Mouse (Mus musculus) hindbrain, embryonic 14.5 days (tissue): ENCODE measurements around the gene Slc19a1. TPM values are rescaled to one million over a fixed set of nuclear protein-coding genes. Genes with fewer than 3 reads are reported as not detected.

ENCODE experiments used
- ATAC-seq: fragments of 200-750 bp; cut with Nextera tagmentation; 2 replicates; pipeline ENCODE4 v1.8.0; 2017; ENCODE audit warnings: moderate number of reproducible peaks, mild to moderate bottlenecking, moderate TSS enrichment, moderate library complexity; ENCODE audit not compliant: low FRiP score
- DNase-seq: peaks from one replicate; pipeline ENCODE4 v3.0.0-alpha.2; 2015; ENCODE audit warnings: low spot score
- H3K27ac ChIP-seq: fragments of 300-500 bp; sonication (generic); 2 replicates; pipeline ENCODE4 v1.5.1; 2014; ENCODE audit warnings: mild to moderate bottlenecking, moderate library complexity
- H3K27me3 ChIP-seq: fragments of 300-500 bp; sonication (generic); 2 replicates; pipeline ENCODE4 v1.6.1; 2014; ENCODE audit warnings: mild to moderate bottlenecking, low read length, mixed read lengths; ENCODE audit not compliant: control insufficient read depth, insufficient read depth
- H3K36me3 ChIP-seq: fragments of 300-500 bp; sonication (generic); replicated peaks from 2 replicates; pipeline ENCODE4 v1.6.1; 2014; ENCODE audit not compliant: control insufficient read depth, insufficient read depth
- H3K4me1 ChIP-seq: fragments of 300-500 bp; sonication (generic); replicated peaks from 2 replicates; pipeline ENCODE4 v1.6.1; 2014; ENCODE audit warnings: antibody characterized with exemption, low read length, mixed read lengths; ENCODE audit not compliant: control insufficient read depth, insufficient read depth
- H3K4me2 ChIP-seq: fragments of 300-500 bp; sonication (generic); replicated peaks from 2 replicates; pipeline ENCODE4 v1.6.1; 2014; ENCODE audit warnings: mild to moderate bottlenecking, moderate library complexity
- H3K4me3 ChIP-seq: fragments of 300-500 bp; sonication (generic); replicated peaks from 2 replicates; pipeline ENCODE4 v1.5.1; 2014; ENCODE audit warnings: mild to moderate bottlenecking, low read length
- H3K9ac ChIP-seq: fragments of 300-500 bp; sonication (generic); 2 replicates; pipeline ENCODE4 v1.6.1; 2014
- H3K9me3 ChIP-seq: fragments of 300-500 bp; sonication (generic); 2 replicates; pipeline ENCODE4 v1.6.1; 2016; ENCODE audit warnings: low read length; ENCODE audit not compliant: control insufficient read depth
- WGBS: fragments of 180-500 bp; shearing (Covaris S2); extraction: QIAGEN DNeasy Blood & Tissue Kit; methylation state at CpG from one replicate; pipeline ENCODE4 v1.1.7; 2014; 5-methylcytosine and 5-hydroxymethylcytosine counted together
- polyA plus RNA-seq: library from polyadenylated mRNA; unstranded; fragments of >200 nt; fragmentation: Nextera tagmentation; extraction: Ambion mirVana; gene quantifications from 2 replicates; pipeline ENCODE4 v1.2.1, GENCODE M21; 2014

Slc19a1 gene
- 42.1 and 42.4 TPM in 2 replicates for polyA plus RNA-seq

DNA sequence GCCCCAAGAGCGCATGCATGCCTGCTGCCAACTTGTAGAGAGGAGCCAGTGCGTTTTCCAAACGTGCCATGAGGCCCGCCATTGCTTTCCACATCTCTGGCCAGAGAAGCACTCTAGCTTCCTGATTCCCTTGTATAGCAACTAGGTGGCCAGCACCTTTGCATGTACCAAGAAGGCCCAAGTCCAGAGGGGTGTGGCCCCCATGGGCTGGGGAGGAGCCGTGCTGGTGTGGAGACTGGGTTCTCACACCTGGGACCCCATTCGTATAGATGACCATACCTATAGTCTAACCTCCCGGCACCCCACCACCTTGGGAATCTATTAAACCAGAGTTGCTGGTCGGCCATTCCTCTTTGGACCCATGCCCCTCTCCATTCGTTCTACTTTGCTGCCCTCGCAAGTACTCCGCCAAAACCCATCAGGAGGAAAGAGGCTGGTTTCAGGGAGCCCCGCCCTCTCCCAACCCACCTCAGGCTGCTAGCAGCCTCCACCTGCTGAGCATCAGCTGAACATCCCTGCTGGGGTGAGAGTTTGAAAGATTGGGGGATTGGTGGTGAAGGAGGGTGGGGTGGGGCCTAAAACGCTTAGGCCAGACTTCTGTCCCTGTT is at the start of gene Slc19a1:
Slc19a1 (plus strand) TSS at position 474 of the 608 bp plus-strand sequence.
- peak within 1 kb of the TSS; percentile 93 for H3K4me2 ChIP-seq
- ATAC-seq (no peak), DNase-seq (no peak)
- H3K9ac ChIP-seq: peak within 1 kb of the TSS; percentile 85
- peak within 1 kb of the TSS; percentile 67 for H3K4me3 ChIP-seq
- WGBS: 36% methylated on average over 13 of the region's 13 CpGs
- no peaks in the 10 kb centered on the region for H3K36me3 ChIP-seq
- no peaks in the 10 kb centered on the region for H3K27me3 ChIP-seq
- H3K9me3 ChIP-seq: no peaks in the 10 kb centered on the region
- H3K27ac ChIP-seq: peak within 1 kb of the TSS; percentile 72
- H3K4me1 ChIP-seq: peaks cover 25% of the 10 kb centered on the region

DNA sequence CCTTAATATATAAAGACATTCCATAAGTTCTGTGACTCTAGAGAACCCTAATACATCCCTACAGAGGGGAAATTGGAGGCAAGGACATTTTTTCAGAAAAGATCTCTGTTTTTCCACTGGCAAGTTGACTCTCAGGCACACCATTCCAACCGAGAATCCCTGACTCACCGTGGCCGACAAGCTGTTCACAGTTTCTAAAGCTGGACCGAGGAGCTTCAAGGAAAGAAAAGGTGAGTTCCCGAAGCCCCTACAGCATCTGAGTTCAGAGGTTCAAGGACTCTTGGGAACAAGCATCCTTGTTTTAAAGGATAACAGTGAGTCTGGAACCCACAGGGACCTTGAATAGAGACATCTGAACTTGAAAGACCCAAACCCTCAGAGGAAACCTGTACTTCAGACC is 43.5 kb upstream of the Slc19a1 start:
- H3K9ac ChIP-seq: no peak overlapping the region
- no peaks in the 10 kb centered on the region for H3K9me3 ChIP-seq
- no peak overlapping the region for H3K4me3 ChIP-seq
- H3K4me2 ChIP-seq: no peak overlapping the region
- DNase-seq: no peak
- no peak for ATAC-seq
- 91% methylated on average over 5 of the region's 5 CpGs for WGBS
- H3K27ac ChIP-seq: no peak overlapping the region
- no peaks in the 10 kb centered on the region for H3K4me1 ChIP-seq
- H3K27me3 ChIP-seq: no peaks in the 10 kb centered on the region
- no peaks in the 10 kb centered on the region for H3K36me3 ChIP-seq

- H3K4me2 ChIP-seq: no peak overlapping the region
- H3K4me1 ChIP-seq: no peaks in the 10 kb centered on the region
- no peaks in the 10 kb centered on the region for H3K27me3 ChIP-seq
- ATAC-seq (no peak), DNase-seq (no peak)
- 81% methylated on average over 3 of the region's 3 CpGs for WGBS
- H3K27ac ChIP-seq: no peak overlapping the region
- no peaks in the 10 kb centered on the region for H3K36me3 ChIP-seq
- H3K9me3 ChIP-seq: peaks cover 4% of the 10 kb centered on the region; the same call in 1 of the 2 replicates
- H3K9ac ChIP-seq: no peak overlapping the region
- no peak overlapping the region for H3K4me3 ChIP-seq
Observed at GRCm38 (mm10) chr10:76992456-76992855, 39.6 kb upstream of the Slc19a1 start.

GRCm38 (mm10) chr10:76997759-76998513 is 34.1 kb upstream of the Slc19a1 start:
- peak; percentile 60 for DNase-seq
- Histone ChIP-seq H3K36me3 (no peaks in the 10 kb centered on the region), H3K9ac (no peak overlapping the region), H3K27ac (no peak overlapping the region), H3K27me3 (no peaks in the 10 kb centered on the region), H3K4me3 (no peak overlapping the region), H3K4me2 (no peak overlapping the region), H3K9me3 (peaks cover 4% of the 10 kb centered on the region; the same call in 1 of the 2 replicates), H3K4me1 (no peaks in the 10 kb centered on the region)
- 71% methylated on average over 17 of the region's 17 CpGs for WGBS
- peak; percentile 40; the same call in 1 of the 2 replicates for ATAC-seq

- DNase-seq: no peak
- H3K36me3 ChIP-seq: no peaks in the 10 kb centered on the region
- H3K4me3 ChIP-seq: no peak overlapping the region
- H3K4me1 ChIP-seq: peaks cover 8% of the 10 kb centered on the region
- H3K4me2 ChIP-seq: no peak overlapping the region
- H3K9me3 ChIP-seq: no peaks in the 10 kb centered on the region
- no peaks in the 10 kb centered on the region for H3K27me3 ChIP-seq
- H3K27ac ChIP-seq: no peak overlapping the region
- 42% methylated on average over 7 of the region's 7 CpGs for WGBS
- no peak overlapping the region for H3K9ac ChIP-seq
- no peak for ATAC-seq
Observed at GRCm38 (mm10) chr10:77004936-77005335, 27.1 kb upstream of the Slc19a1 start.

- DNase-seq: no peak
- peak; percentile 44; the same call in 1 of the 2 replicates for ATAC-seq
- Histone ChIP-seq H3K9ac (no peak overlapping the region), H3K4me3 (no peak overlapping the region), H3K27ac (peak overlapping the region; percentile 52; the same call in 1 of the 2 replicates), H3K27me3 (no peaks in the 10 kb centered on the region), H3K36me3 (no peaks in the 10 kb centered on the region), H3K4me1 (peaks cover 8% of the 10 kb centered on the region), H3K4me2 (no peak overlapping the region), H3K9me3 (no peaks in the 10 kb centered on the region)
- WGBS: 33% methylated on average over 8 of the region's 8 CpGs
Observed at GRCm38 (mm10) chr10:77007433-77008108, 24.5 kb upstream of the Slc19a1 start.

- ATAC-seq: peak; percentile 77
- H3K9ac ChIP-seq: 0 out of 2 replicates have a peak overlapping the region, but pooled peaks have one; percentile 18
- H3K27ac ChIP-seq: peak overlapping the region; percentile 52
- peaks cover 8% of the 10 kb centered on the region for H3K4me1 ChIP-seq
- no peak overlapping the region for H3K4me2 ChIP-seq
- no peaks in the 10 kb centered on the region for H3K36me3 ChIP-seq
- no peaks in the 10 kb centered on the region for H3K9me3 ChIP-seq
- no peaks in the 10 kb centered on the region for H3K27me3 ChIP-seq
- H3K4me3 ChIP-seq: no peak overlapping the region
- peak; percentile 56 for DNase-seq
- 20% methylated on average over 9 of the region's 9 CpGs for WGBS
Observed at GRCm38 (mm10) chr10:77008109-77008561, 23.9 kb upstream of the Slc19a1 start.

DNA sequence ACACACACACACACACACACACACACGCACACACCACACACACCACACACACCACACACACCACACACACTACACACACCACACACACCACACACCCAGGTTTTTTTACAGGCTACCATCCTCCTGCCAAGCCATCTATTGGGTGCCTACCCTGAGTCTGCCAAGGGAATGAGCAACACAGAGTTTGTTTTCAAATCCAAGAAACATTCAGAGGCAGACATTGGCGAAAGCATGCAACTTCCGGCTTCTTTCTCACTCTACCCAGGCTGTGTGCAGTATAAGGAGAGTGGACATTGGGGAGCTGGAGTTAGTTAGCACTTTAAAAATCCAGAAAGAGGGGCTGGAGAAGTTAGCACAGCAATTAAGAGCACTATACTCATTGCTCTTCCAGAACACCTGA is 23.3 kb upstream of the Slc19a1 start:
- WGBS: 81% methylated on average over 3 of the region's 3 CpGs
- no peak overlapping the region for H3K4me3 ChIP-seq
- H3K36me3 ChIP-seq: no peaks in the 10 kb centered on the region
- no peaks in the 10 kb centered on the region for H3K9me3 ChIP-seq
- no peak overlapping the region for H3K9ac ChIP-seq
- H3K4me1 ChIP-seq: peaks cover 8% of the 10 kb centered on the region
- H3K4me2 ChIP-seq: no peak overlapping the region
- no peaks in the 10 kb centered on the region for H3K27me3 ChIP-seq
- H3K27ac ChIP-seq: peak overlapping the region; percentile 52
- DNase-seq (no peak), ATAC-seq (no peak)

- Histone ChIP-seq H3K4me2 (no peak overlapping the region), H3K27ac (no peak overlapping the region), H3K27me3 (no peaks in the 10 kb centered on the region), H3K4me1 (peaks cover 8% of the 10 kb centered on the region), H3K36me3 (no peaks in the 10 kb centered on the region), H3K9me3 (no peaks in the 10 kb centered on the region), H3K4me3 (no peak overlapping the region), H3K9ac (no peak overlapping the region)
- ATAC-seq (no peak), DNase-seq (no peak)
- 87% methylated on average over 4 of the region's 4 CpGs for WGBS
Observed at GRCm38 (mm10) chr10:77011681-77012080, 20.4 kb upstream of the Slc19a1 start.
